Mouse (Mus musculus): ENCODE data around the gene Snrpg.
"Not testable (repeated sequence)": the region's sequence is repeated elsewhere in the genome, so short reads cannot be mapped to it uniquely, and the experiment has no call there.

The Snrpg gene

DNA sequence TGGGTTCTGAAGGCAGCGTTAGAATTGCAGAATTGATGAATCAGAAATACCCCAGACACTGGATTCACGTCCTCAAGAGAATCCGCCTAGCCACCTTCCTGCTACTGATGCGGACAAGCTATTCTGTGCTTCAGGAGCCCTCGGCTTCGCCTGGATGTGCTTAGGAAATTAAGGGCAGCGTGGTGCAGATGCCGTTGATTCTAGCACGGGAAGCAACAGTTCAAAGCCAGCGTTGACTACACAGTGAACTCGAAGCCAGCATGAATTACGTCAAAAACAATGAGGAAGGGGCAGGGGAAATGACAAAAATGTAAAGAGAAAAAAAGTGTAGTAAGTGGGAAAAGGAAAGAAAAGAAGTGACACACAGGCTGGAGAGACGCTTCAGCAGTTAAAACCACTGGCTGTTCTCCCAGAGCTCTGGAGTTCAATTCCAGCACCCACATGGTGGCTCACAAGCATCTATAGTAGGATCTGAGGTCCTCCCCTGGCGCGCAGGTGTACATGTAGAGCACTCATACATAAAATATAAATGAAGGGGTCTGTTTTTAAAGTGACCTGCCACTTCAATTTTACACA, at the start of gene Snrpg:
Gene Snrpg, plus strand, starts transcription at position 541 of the 576 bp plus-strand sequence.
- DNase-seq (ENCODE audit: low spot score): no peak

DNA sequence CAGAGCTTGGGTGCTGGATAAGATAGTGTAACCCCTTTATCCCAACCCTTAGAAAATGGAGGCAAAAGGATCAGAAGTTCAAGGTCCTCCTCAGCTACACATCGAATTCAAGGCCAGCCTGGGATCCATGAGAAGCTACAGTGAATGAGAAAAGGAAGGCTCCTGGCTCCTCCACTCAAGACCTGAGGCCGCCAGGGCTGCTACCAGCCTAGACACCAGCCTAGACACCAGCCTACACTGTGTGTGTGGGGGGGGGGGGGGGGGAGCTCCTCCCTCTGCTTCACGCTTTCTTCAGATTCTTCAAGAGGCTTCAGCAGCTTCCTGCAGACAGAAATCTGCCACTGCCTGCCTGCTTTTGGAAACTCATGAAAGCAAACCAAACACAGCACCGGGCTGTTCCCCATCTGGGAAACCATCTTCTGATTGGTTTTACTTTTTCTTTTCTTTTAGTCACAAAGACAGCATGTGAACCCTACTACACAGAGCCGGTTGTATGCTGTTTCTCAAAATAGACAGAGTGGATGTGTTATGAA, 49.0 kb upstream of the Snrpg start:
- no peak for DNase-seq (ENCODE audit: low spot score)

DNA sequence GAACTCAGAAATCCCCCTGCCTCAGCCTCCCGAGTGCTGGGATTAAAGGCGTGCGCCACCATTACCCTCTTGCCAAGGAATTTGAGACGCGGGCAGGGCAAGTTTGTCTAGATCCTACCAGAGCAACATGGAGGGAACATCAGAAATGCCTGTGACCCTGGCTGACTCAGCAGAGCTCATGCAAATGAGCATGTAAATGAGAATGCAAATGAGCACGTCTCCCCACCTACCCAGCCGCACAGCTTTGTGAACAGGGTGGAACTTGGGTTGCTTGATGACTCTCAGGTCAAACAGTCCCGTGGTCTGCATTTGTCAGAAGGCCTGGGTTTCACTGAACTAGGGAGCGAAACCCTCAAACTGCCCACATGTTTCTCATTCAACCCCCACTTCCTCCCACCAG, 48.1 kb upstream of the Snrpg start:
- DNase-seq (ENCODE audit: low spot score): no peak

DNA sequence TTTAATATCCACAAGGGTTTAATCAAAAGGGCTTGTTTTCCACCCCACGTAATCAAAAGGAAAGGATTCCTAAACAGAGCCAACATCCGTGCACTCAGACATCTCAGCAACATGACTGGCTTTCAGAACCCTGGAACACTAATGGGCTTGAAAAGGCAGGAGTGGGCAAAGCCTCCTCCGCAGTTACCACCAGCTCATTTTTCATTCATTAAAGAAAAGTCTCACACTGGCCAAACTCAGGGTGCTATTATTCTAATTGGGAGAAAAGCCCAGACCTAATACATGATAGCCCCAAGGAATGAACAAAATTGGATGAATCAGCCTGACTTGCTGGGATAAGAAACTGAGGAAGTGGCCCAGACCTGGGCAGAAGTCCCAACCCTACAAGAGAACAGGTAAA, 46.7 kb upstream of the Snrpg start:
- DNase-seq (ENCODE audit: low spot score): no peak

DNA sequence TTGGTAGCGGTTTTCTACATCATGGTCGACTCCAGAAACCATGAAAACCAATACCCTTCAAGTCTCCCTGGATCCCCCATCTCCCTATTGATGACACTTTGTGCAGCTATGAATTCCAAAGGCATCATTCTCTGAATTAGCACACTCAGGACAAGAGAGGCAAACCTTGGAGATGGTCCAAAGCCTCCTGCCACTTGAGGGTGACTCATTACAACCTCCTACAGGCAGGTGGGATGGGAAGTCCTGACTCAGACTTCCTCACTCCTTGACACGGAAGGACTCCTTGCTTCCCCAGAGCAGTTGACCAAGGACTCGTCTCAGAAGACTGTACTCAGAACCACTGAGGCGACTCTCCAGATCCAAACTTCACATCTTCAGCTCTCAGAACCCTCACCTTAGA, 45.5 kb upstream of the Snrpg start:
- no peak for DNase-seq (ENCODE audit: low spot score)

DNA sequence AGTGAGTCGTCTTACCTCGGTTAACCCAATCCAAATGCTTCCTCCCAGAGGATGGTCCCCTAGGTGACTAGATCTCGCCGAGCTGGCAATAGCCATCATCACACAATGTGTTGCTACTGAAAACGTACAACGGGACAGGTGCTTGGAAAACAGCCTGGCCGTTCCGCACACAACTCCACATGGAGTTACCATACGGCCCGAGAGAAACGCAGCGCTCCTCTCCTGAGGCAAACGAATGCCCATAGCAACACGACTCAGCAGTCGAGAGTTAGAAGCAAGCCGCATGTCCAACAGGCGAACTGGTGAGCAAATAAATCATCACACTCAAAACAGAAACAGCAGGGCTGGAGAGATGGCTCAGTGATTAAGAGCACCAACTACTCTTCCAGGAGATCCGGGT, 44.2 kb upstream of the Snrpg start:
- no peak for DNase-seq (ENCODE audit: low spot score)

DNA sequence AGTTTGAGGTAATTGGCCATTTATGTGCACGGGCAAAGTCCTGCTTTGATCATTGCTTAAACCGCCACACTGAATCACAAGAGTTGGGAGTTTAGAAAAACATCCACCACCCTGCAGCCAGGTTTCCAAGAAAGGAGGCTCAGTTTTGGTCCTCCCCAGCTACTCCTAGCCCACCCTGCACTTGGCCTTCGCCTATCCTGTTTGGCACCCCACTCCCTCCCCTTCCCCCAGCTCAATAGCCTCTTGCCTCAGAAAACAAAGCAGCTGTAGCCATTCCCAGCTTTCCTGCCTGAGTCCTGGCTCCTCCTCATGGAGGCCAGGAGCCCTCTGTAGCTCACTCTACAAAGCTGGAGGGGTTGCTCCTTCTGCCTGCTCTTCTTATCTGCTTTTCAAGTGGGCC, 42.7 kb upstream of the Snrpg start:
- DNase-seq (ENCODE audit: low spot score): no peak

DNA sequence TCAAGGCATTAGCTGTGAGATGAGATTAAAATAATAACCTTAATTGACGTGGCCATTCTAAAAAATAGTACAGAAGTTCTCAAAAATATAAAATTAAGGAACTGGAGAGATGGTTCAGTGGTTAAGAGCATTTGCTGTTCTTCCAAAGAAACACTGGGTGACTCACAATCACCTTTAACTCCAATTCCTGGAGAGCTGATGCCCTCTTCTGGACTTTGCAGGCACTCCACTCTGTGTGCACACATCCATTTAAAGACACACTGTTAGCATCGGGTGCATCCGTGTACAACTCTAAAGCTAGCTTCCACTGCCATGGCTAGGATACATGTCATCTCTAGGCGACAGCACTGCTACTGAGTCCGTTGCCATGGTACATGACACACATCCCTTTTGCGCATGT, 41.2 kb upstream of the Snrpg start:
- no peak for DNase-seq (ENCODE audit: low spot score)

DNA sequence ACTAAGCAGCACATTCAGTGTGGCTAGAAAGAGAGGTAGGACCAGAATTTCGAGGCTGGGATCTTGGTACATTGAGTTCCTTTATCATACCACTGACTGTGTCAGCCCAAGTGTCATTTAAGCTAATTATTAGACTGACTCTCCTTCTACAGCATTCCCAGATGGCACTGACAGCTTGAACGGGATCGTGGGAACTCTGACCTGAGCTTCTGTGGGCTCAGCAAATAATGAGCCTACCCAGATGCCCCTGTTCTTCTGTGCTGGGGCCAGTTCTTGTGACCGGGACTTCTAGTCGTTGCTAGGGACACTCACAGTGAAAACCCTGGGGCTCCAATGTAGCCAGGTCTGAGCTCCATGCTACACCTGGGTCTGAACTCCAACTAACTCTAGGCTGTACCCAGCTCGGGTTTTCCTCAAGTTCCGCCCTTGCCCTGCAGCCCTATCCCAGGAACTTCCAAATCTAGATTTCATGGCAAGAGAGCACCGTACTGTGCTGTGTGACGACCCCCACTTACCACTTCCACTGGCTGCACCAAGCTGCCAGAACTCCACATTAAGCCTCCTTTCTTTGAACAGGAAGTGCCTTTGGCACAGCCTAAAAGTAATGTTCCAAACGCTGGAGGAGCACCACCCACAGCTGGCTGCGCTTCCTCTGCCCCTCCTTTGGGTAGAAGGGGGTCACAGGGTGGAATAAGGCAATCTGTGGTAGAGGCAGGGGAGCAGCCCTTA, 35.8 kb upstream of the Snrpg start:
- no peak for DNase-seq (ENCODE audit: low spot score)

DNA sequence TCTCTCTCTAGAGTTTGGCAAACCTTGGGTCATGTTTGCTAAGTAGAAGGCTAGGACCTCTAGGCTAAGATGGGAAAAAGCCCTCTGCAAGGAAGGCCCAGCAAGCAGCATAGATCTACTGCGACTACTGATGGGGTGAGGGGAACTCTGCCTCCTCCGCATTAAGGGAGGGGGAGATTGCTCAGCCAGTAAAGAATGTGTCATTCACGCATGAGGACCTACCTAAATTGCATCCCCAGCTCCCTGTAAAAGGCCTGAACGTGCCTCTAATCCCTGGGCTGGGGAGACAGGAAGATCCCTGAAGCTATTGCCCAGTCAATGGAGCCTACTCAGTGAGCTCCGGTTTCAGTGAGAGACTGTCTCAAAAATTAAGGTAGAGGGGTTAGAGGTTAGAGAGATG, 35.2 kb upstream of the Snrpg start:
- no peak for DNase-seq (ENCODE audit: low spot score)

DNA sequence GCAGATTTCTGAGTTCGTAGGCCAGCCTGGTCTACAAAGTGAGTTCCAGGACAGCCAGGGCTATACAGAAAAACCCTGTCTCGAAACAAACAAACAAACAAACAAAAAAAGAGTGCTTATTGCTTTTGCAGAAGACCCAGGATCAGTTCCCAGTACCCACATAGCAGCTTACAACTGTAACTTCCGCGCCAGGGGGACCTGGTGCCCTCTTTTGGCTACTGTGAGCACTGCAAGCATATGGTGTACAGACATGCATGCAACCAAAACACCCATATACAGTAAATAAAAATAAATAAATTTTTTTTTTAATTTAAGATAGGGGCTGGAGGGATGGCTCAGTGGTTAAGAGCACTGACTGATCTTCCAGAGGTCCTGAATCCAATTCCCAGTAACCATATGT, 34.8 kb upstream of the Snrpg start:
- DNase-seq (ENCODE audit: low spot score): not testable (repeated sequence)

DNA sequence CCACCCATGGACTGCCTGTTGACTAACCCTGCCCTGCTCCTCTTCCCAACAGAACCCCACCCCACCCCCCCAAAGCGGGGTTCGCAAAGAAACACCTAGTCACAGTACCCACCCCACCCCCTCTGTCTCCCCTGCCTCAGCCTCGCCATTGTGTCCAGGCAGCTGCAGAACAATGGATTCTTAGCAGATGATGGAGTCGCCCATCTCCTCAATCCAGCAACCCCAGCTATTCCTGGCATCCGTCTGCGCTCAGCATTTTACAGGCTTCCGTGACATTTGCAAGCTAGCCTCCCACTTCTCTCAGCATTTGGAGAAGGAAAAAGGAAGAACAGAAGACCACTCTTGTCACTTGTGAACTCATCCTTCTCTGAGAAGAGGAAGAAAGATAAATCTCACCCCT, 27.4 kb upstream of the Snrpg start:
- DNase-seq (ENCODE audit: low spot score): no peak

DNA sequence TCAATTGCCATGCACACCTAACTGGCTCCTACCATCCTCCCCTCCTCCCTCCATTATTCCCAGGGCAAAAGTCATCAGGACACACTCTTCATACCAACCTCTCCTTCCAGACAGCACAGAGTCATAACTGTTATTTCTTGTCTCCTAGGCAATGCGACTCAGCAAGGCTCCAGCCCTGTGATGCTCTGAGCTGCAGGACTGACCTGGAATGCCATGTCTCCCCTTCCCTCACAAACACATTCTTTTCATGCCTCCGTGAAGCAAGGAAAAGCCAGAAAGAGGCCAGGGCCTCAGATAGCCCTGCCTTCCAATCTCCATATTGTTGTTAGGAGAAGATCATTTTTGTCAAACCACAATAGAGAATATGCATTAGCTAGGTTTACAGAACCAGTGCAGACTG, 25.0 kb upstream of the Snrpg start:
- DNase-seq (ENCODE audit: low spot score): no peak

DNA sequence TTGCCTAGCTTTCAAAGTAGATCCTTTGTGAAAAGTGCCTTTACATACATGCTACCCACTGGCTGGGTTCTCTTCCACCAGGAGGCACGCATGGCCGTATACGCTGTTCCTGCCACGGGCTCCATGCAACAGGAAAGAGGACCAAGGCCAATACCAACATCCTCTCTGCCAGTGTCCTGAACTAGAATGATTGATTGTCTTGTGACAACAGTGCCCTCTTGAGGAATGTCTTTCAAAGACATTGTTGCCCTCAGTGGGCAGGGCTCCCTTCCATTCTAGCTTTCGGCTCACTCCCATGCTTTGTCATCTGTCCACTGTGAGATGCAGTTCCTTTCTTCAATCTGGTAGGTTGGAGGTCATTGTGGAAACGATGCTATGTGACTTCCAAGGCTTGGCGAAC, 21.8 kb upstream of the Snrpg start:
- no peak for DNase-seq (ENCODE audit: low spot score)

DNA sequence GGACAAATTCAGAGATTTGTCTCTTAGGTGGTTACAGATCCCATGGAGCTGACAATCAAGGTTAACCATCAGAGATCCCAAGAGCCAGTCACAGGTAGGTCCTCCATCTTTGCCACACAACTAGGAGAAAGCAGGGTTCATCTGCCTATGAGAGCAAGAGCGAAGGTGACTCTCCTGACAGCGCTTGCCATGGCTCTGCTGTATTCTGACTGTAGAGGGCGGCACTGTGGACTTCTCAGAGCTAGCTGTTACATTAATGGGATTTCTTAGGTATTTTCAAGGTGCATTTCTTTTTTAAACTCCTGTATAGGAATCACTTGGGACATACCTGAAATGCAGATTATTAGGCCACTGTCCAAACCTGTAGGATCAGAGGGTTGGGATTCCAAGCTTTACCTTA, 16.2 kb upstream of the Snrpg start:
- DNase-seq (ENCODE audit: low spot score): no peak

DNA sequence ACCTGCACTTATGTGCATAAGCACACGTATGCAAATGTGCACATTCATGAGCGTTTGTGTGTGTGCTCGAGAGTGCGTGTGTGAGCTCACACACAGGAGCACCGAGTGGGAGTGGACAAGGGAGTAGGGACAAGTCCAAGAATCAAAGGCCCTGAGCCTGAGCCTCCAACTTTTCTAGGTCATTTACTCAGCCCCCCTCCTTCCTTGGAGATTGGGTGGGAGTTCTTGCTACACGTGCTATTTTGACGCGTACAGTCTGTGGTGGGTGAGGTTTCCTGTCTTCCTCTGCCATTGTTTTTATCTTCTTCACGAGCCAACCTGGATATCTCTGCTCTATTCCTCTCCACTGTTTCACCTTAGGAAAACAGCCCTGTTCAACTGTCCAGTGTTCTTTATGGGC, 14.1 kb upstream of the Snrpg start:
- no peak for DNase-seq (ENCODE audit: low spot score)

DNA sequence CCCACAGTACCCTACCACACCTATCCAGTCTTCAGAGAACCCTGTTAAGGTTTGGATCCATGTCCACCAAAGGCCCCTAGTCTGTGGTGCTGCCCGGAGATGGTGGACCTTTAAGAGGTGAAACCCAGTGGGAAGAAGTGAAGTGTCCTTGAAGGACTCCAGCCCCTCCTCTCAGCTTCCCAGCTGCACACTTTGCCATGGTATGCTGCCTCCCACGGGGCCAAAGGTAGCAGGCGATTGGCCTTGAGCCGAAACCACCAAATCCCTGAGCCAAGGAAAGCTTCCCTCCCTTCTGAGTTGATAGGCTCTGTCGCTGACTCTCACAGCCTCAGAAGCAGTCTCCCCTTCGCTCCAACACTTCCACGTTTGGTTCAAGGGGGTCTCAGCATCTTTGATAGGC, 10.4 kb upstream of the Snrpg start:
- no peak for DNase-seq (ENCODE audit: low spot score)

DNA sequence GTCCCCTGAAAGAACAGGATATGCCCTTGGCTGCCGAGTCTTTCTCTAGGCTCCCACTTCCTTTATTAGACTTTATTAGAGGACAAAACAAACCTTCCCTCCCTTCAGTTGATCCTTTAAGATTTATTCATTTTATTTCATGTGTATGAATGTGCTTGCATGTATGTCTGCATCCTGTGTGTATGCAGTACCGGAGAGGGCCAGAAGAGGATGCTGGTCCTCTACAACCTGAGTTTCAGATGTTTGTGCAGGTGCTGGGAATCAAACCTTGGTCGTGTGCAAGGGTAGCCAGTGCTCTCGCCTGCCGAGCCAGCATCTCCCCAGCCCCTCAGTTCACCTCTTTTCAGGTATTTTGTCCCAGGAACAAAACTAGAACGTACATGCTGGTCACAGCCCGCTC, 9.7 kb upstream of the Snrpg start:
- no peak for DNase-seq (ENCODE audit: low spot score)

DNA sequence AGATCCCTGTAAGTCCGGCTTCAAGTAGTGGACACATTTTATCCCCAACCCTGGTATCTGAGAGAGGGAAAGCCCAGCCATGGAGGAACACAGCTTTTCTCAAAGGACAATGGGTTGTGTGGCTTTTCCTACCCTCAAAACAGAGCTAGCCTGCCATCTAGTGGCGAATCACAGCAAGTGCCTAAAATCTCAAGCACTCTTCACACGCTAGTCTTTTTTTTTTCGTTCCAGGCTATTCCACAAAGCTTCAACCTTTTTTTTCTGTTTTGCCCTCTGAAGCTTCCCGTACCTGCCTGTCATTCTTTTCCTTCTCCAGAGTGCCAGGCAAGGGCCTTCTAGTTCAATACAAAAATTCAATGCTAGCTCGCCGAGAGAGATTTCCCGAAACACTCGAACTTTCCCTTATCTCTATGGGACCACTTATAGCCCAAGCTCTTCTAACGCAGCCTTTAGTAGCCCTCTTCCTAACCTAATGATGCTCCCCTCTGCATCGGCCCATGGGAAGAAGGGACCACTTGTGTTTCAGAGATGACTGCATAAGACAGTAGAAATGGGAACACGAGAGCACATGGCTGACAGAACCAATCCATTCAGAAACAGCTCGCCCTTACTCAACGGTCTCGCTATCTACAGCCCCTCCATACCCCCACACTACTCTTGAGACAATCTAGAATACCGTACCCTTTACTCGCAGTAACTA, 6.5 kb upstream of the Snrpg start:
- peak; percentile 78 for DNase-seq (ENCODE audit: low spot score)

DNA sequence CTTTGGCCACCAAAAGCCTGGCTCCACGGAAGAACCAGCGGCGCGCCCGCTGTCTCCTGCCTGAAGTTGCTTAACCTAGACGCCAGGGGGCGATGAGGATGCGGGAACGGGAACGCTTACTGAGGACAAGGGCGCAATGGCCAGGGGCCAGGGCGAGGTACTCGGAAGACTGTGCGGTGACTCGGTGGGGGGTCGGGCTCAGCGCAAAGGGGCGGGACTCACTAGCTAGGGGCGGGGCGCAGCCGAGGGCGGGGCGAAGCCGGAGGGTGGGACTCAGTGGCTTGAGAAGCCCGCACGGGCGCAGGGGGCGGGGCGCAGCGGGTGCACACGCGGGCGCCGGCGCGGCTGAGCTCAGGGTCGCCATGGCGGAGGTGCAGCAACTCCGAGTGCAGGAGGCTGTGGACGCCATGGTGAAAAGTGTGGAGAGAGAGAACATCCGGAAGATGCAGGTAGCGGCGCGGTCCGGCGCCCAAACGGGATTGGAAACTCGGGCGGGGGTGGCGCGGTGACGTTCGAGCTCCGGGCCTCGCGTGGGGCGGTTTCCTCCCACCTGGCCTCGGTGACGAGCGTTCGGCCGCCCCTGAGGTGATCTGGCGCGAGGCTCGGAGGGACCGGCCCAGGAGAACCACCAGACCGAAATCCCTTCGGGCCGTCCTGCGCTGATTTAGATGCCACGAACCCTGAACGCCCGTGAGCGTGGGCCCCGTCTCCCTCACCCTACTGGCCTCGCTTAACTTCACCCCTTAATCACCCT, 5.6 kb upstream of the Snrpg start, which contains the start of gene Fam136a:
Gene Fam136a, plus strand, starts transcription at position 276 of the 754 bp plus-strand sequence.
- peak; percentile 100 for DNase-seq (ENCODE audit: low spot score)

DNA sequence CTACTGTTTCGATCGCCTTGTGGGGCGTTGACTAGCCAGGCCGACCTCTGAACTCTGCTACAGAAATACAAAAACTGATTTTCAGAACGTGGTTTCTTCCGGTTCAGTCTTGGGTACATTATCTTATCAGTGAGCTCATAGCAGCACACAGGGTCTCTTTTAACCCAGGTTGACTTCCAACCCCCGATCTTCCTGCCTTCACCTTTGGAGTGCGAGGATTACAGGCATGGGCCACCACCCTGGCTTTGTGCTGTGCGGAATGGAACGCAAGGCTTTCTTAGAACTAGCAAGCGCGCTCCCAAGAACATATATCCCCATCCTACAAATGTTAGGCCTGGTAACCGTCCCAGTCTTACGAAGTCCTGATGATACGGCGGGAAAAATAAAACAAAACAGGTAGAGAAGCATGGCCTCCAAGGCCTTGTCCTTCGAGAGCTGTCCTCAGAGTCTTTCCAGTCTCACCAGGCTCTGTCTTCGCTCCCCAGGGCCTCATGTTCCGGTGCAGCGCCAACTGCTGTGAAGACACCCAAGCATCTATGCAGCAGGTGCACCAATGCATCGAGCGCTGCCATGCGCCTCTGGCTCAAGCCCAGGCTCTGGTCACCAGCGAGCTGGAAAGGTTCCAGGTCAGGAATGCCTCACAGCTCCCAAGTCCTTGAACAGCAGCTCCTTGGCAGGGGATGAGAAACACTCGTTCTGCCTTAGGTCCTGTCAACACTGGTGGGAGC, 4.8 kb upstream of the Snrpg start:
- DNase-seq (ENCODE audit: low spot score): no peak

DNA sequence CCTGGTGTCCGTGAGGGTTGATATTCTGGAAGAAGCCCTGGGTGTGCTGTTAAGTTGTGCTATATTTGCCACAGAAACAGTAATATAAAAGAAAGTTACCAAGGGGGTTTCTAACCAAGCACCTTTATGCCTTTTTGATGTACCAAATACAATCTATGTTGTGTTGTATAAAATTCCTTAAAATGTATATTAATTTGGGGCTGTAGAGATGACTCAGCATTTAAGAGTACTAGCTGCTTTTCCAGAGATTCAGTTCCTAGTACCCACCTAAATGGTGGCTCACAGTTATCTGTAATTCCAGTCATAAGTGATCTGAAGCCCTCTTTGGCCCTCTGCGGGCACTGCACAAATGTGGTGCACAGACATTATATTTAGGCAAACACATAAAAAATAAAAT, 4.3 kb upstream of the Snrpg start:
- DNase-seq (ENCODE audit: low spot score): no peak
